In the genomic region with DNA sequence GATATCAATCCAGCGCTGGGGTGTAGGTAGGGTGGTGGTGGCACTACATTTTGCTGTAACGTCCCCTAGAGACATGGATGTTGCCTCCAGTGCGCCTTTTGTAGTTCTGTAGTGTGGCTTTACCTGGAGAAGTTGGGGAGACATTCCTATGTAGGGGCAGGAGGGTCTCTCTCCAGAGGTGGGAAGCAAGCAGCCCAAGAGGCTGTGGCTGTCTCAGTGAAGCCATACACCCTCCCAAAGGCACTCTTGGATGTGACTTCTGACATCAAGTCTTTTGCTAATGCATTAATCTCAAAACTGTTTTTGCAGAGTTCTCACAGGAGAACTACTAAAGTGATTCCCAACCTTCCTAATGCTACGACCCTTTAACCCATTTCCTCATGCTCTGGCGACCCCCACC, we compare ENCODE assay signal across 24 mouse cellular contexts. TPM values are rescaled to one million over a fixed set of nuclear protein-coding genes. Genes with fewer than 3 reads are reported as not detected.
DNase-seq lines count a peak whose midpoint lies in the region; ATAC-seq and TF ChIP-seq lines count a peak whose summit lies in the region.
"Had no signal": no experiment of that assay in that cellular context is flagged by ENCODE, and none has a peak within 500 bp of the region (broad histone marks: within the 10 kb centered on the region; RNA-seq: fewer than 3 reads in every experiment).

No protein-coding gene starts in this region.

- no peak overlapping the region for H3K4me3 ChIP-seq in heart, postnatal 0 days (ENCODE audit: low read depth, low read length)
- H3K4me3 ChIP-seq in lung, embryonic 14.5 days (ENCODE audit: low read depth, low read length), result no peak overlapping the region
- H3K4me3 ChIP-seq in embryonic facial prominence, embryonic 14.5 days (ENCODE audit: low read depth, low read length), result no peak overlapping the region
- H3K4me3 ChIP-seq: erythroblast, embryonic 14.5 days; left cerebral cortex, adult 2 months; liver, embryonic 12.5 days; megakaryocyte, embryonic 14.5 days; midbrain, embryonic 13.5 days; stomach, embryonic 15.5 days had no signal

- no peaks in the 10 kb centered on the region for H3K9me3 ChIP-seq in heart, postnatal 0 days (replicated peaks; ENCODE audit: control insufficient read depth, low read length)
- H3K9me3 ChIP-seq in lung, embryonic 14.5 days (ENCODE audit: low read depth, low read length), result no peaks in the 10 kb centered on the region
- H3K9me3 ChIP-seq in embryonic facial prominence, embryonic 14.5 days (ENCODE audit: control insufficient read depth, low read length), result no peaks in the 10 kb centered on the region
- H3K9me3 ChIP-seq: liver, embryonic 12.5 days; megakaryocyte, embryonic 14.5 days; midbrain, embryonic 13.5 days; stomach, embryonic 15.5 days had no signal

- no peaks in the 10 kb centered on the region for H3K36me3 ChIP-seq in heart, postnatal 0 days (replicated peaks; ENCODE audit: control insufficient read depth, insufficient read depth, low read length)
- no peaks in the 10 kb centered on the region for H3K36me3 ChIP-seq in lung, embryonic 14.5 days (ENCODE audit: insufficient read depth)
- H3K36me3 ChIP-seq in embryonic facial prominence, embryonic 14.5 days (ENCODE audit: control insufficient read depth, insufficient read depth, low read length), result no peaks in the 10 kb centered on the region
- H3K36me3 ChIP-seq: liver, embryonic 12.5 days; midbrain, embryonic 13.5 days; stomach, embryonic 15.5 days had no signal

- H3K9ac ChIP-seq in heart, postnatal 0 days (replicated peaks; ENCODE audit: low read depth, low read length), result no peak overlapping the region
- H3K9ac ChIP-seq in lung, embryonic 14.5 days, result no peak overlapping the region
- H3K9ac ChIP-seq in embryonic facial prominence, embryonic 14.5 days (ENCODE audit: low read depth, low read length), result peak overlapping the region; percentile 37; the same call in 1 of the 2 replicates
- H3K9ac ChIP-seq: hindbrain, embryonic 14.5 days; liver, embryonic 12.5 days; midbrain, embryonic 13.5 days; stomach, embryonic 15.5 days had no signal

- no peaks in the 10 kb centered on the region for H3K27me3 ChIP-seq in heart, postnatal 0 days (ENCODE audit: control insufficient read depth, insufficient read depth, low read length)
- H3K27me3 ChIP-seq in lung, embryonic 14.5 days (ENCODE audit: insufficient read depth, low read length), result no peaks in the 10 kb centered on the region
- no peaks in the 10 kb centered on the region for H3K27me3 ChIP-seq in embryonic facial prominence, embryonic 14.5 days (replicated peaks; ENCODE audit: control insufficient read depth, insufficient read depth, low read length)
- H3K27me3 ChIP-seq: stomach, embryonic 15.5 days had no signal

- no peak for ATAC-seq in heart, postnatal 0 days (ENCODE audit: insufficient read depth, low read depth)
- no peak for ATAC-seq in lung, embryonic 14.5 days (ENCODE audit: insufficient read depth)
- no peak for ATAC-seq in embryonic facial prominence, embryonic 14.5 days (ENCODE audit: low read depth)
- ATAC-seq: forebrain, embryonic 14.5 days; inflammation-experienced regulatory T-cells, adult 6 months; liver, embryonic 12.5 days; midbrain, embryonic 13.5 days had no signal

- H3K4me2 ChIP-seq in heart, postnatal 0 days (ENCODE audit: low read depth, low read length), result peak overlapping the region; percentile 3; the same call in 1 of the 2 replicates
- peak overlapping the region; percentile 89 for H3K4me2 ChIP-seq in lung, embryonic 14.5 days
- 0 out of 2 replicates have a peak overlapping the region, but pooled peaks have one; percentile 63 for H3K4me2 ChIP-seq in embryonic facial prominence, embryonic 14.5 days (ENCODE audit: low read depth, low read length)
- H3K4me2 ChIP-seq: hindbrain, embryonic 14.5 days; liver, embryonic 12.5 days; midbrain, embryonic 13.5 days; stomach, embryonic 15.5 days had no signal

- intact Hi-C loops in heart, postnatal 36 days (cut with DNase I), result loop anchor here (5.0 kb wide), 2 partner anchors 59 to 99 kb away; no protein-coding TSS in a partner anchor

- TF ChIP-seq EP300 in heart, postnatal 0 days (IDR thresholded peaks at IDR 0.05; ENCODE audit: low read depth), result no peak

- TF ChIP-seq CTCF in heart, postnatal 0 days (IDR thresholded peaks at IDR 0.05; ENCODE audit: low read depth), result no peak
- TF ChIP-seq CTCF in lung, embryonic 14.5 days (IDR thresholded peaks at IDR 0.05; ENCODE audit: low read depth), result no peak

- peaks cover 31% of the 10 kb centered on the region for H3K4me1 ChIP-seq in heart, postnatal 0 days (ENCODE audit: control insufficient read depth, insufficient read depth)
- H3K4me1 ChIP-seq in lung, embryonic 14.5 days (ENCODE audit: insufficient read depth), result peaks cover 16% of the 10 kb centered on the region; the same call in 1 of the 2 replicates
- peaks cover 18% of the 10 kb centered on the region for H3K4me1 ChIP-seq in embryonic facial prominence, embryonic 14.5 days (ENCODE audit: control insufficient read depth, insufficient read depth, low read length)

- no peak overlapping the region for H3K27ac ChIP-seq in heart, postnatal 0 days (ENCODE audit: low read depth)
- H3K27ac ChIP-seq in lung, embryonic 14.5 days (ENCODE audit: low read depth), result no peak overlapping the region
- H3K27ac ChIP-seq in embryonic facial prominence, embryonic 14.5 days (replicated peaks; ENCODE audit: low read depth, low read length), result no peak overlapping the region
- H3K27ac ChIP-seq: hindbrain, embryonic 14.5 days; liver, embryonic 12.5 days; midbrain, embryonic 13.5 days; stomach, embryonic 15.5 days had no signal

- DNase-seq in adrenal gland, adult 2 months, result peak; percentile 22
- no peak for DNase-seq in adrenal gland, adult 8-10 months
- DNase-seq in heart, postnatal 0 days (ENCODE audit: low spot score), result no peak
- no peak for DNase-seq in heart, postnatal 36 days
- no peak for DNase-seq in lung, embryonic 14.5 days
- DNase-seq in lung, postnatal 14 days, result no peak
- no peak for DNase-seq in embryonic facial prominence, embryonic 14.5 days (ENCODE audit: low spot score)
- DNase-seq: cerebellum, adult 11 months; cerebellum, adult 9-11 months; gastrocnemius, postnatal 10 days; kidney, adult 18-20 months; kidney, postnatal 4 days; lung, adult 2 months; thymus, adult 2 months; thymus, postnatal 4 days had no signal

- 70% methylated on average over 5 of the region's 5 CpGs for WGBS in heart, postnatal 0 days
- 70% methylated on average over 5 of the region's 5 CpGs for WGBS in lung, embryonic 14.5 days
- WGBS in embryonic facial prominence, embryonic 14.5 days, result 80% methylated on average over 5 of the region's 5 CpGs

RNA-seq across cellular contexts. Expression of a gene that starts 2.7 kb away (rescaled TPM):
- 100 to 1,000 TPM; 116 to 174 TPM for total RNA-seq in adrenal gland, adult 2 months (2021)
- 17.5 and 25.8 TPM in 2 replicates for polyA plus RNA-seq in adrenal gland, adult 2 months (2012; rRNA removed)
- 100 to 1,000 TPM; 156 to 259 (median 216) TPM for total RNA-seq in adrenal gland, adult 8-10 months (2022)
- total RNA-seq in heart, postnatal 0 days (2014; rRNA removed; ENCODE audit: low replicate concordance), result 15.2 and 38.5 TPM in 2 replicates
- polyA plus RNA-seq in heart, postnatal 0 days (2015; fragmentation: Nextera tagmentation; extraction: Ambion mirVana), result 9.7 TPM in 2 replicates
- 10 to 100 TPM; 26.3 to 28.8 TPM for total RNA-seq in heart, postnatal 36 days (2021)
- 57.1 and 57.3 TPM in 2 replicates for polyA plus RNA-seq in lung, embryonic 14.5 days (2014; fragmentation: Nextera tagmentation; extraction: Ambion mirVana)
- 35.6 and 39.5 TPM in 2 replicates for polyA plus RNA-seq in embryonic facial prominence, embryonic 14.5 days (2014; fragmentation: Nextera tagmentation; extraction: Ambion mirVana)
- polyA plus RNA-seq: erythroblast, embryonic 14.5 days had no signal

Comparison
In these comparisons a context has a peak if more than half of its experiments do, and no peak if none do; other contexts are left out.
1. H3K4me2 ChIP-seq: peak in every context shown above with its lines; median percentile 89 in lung, embryonic 14.5 days; 63 in embryonic facial prominence, embryonic 14.5 days; 3 in heart, postnatal 0 days.